Mouse (Mus musculus) forebrain, embryonic 11.5 days (tissue): Measurements from ENCODE around the gene Hbb-y. TPM values are rescaled to one million over a fixed set of nuclear protein-coding genes. Genes with fewer than 3 reads are reported as not detected.

Experiments used
- ATAC-seq: fragments of 200-750 bp; cut with Nextera tagmentation; replicated peaks from 2 replicates; pipeline ENCODE4 v1.8.0; 2017; ENCODE audit warnings: moderate TSS enrichment; ENCODE audit not compliant: low FRiP score
- DNase-seq: peaks from one replicate; pipeline ENCODE4 v3.0.0-alpha.2; 2017; ENCODE audit warnings: low spot score
- H3K27ac ChIP-seq: fragments of 300-500 bp; sonication (generic); 2 replicates; pipeline ENCODE4 v1.5.1; 2014; ENCODE audit warnings: low read depth, low read length
- H3K27me3 ChIP-seq: fragments of 300-500 bp; sonication (generic); 2 replicates; pipeline ENCODE4 v1.6.1; 2014; ENCODE audit warnings: mild to moderate bottlenecking, low read length, mixed read lengths; ENCODE audit not compliant: control insufficient read depth, insufficient read depth
- H3K36me3 ChIP-seq: fragments of 300-500 bp; sonication (generic); 2 replicates; pipeline ENCODE4 v1.6.1; 2014; ENCODE audit warnings: mild to moderate bottlenecking, low read length, moderate library complexity, mixed read lengths; ENCODE audit not compliant: control insufficient read depth, insufficient read depth
- H3K4me1 ChIP-seq: fragments of 300-500 bp; sonication (generic); replicated peaks from 2 replicates; pipeline ENCODE4 v1.6.1; 2014; ENCODE audit warnings: low read length, mixed read lengths; ENCODE audit not compliant: control insufficient read depth, insufficient read depth
- H3K4me2 ChIP-seq: fragments of 300-500 bp; sonication (generic); 2 replicates; pipeline ENCODE4 v1.6.1; 2014; ENCODE audit warnings: low read depth, mild to moderate bottlenecking, low read length, moderate library complexity, mixed read lengths; ENCODE audit not compliant: severe bottlenecking
- H3K4me3 ChIP-seq: fragments of 300-500 bp; sonication (generic); 2 replicates; pipeline ENCODE4 v1.5.1; 2014; ENCODE audit warnings: low read depth, low read length
- H3K9ac ChIP-seq: fragments of 300-500 bp; sonication (generic); 2 replicates; pipeline ENCODE4 v1.6.1; 2014; ENCODE audit warnings: low read length
- H3K9me3 ChIP-seq: fragments of 300-500 bp; sonication (generic); 2 replicates; pipeline ENCODE4 v1.6.1; 2016; ENCODE audit warnings: low read length, mixed read lengths; ENCODE audit not compliant: control insufficient read depth
- WGBS: fragments of 180-500 bp; shearing (Covaris S2); extraction: QIAGEN DNeasy Blood & Tissue Kit; methylation state at CpG from one replicate; pipeline ENCODE4 v1.1.7; 2014; 5-methylcytosine and 5-hydroxymethylcytosine counted together
- polyA plus RNA-seq: library from polyadenylated mRNA; unstranded; fragments of >200 nt; fragmentation: Nextera tagmentation; extraction: Ambion mirVana; gene quantifications from 2 replicates; pipeline ENCODE4 v1.2.1, GENCODE M21; 2014

The Hbb-y gene
- polyA plus RNA-seq = 10,747 and 11,615 TPM in 2 replicates

- ATAC-seq (peak; percentile 33; the same call in 1 of the 2 replicates), DNase-seq (no peak)
- 66% methylated on average over 2 of the region's 2 CpGs for WGBS
- Histone ChIP-seq H3K9me3 (no peaks in the 10 kb centered on the region), H3K4me3 (no peak within 1 kb of the TSS), H3K27ac (no peak within 1 kb of the TSS), H3K27me3 (no peaks in the 10 kb centered on the region), H3K9ac (no peak within 1 kb of the TSS), H3K36me3 (no peaks in the 10 kb centered on the region), H3K4me1 (no peaks in the 10 kb centered on the region), H3K4me2 (no peak within 1 kb of the TSS)
These were observed at the start of gene Hbb-y for GRCm38 (mm10) chr7:103853090-103853489. Gene Hbb-y, minus strand, starts transcription at chr7:103853216.

GRCm38 (mm10) chr7:103894385-103894784, 41.4 kb upstream of the Hbb-y start, which contains the start of gene Olfr64:
Gene Olfr64, minus strand, starts transcription at chr7:103894485.
- Histone ChIP-seq H3K9ac (no peak within 1 kb of the TSS), H3K4me1 (no peaks in the 10 kb centered on the region), H3K36me3 (no peaks in the 10 kb centered on the region), H3K4me2 (no peak within 1 kb of the TSS), H3K27ac (no peak within 1 kb of the TSS), H3K27me3 (no peaks in the 10 kb centered on the region), H3K4me3 (no peak within 1 kb of the TSS), H3K9me3 (no peaks in the 10 kb centered on the region)
- ATAC-seq = no peak
- DNase-seq = no peak
- WGBS = 81% methylated on average over 1 of the region's 1 CpGs

- Histone ChIP-seq H3K27me3 (no peaks in the 10 kb centered on the region), H3K36me3 (no peaks in the 10 kb centered on the region), H3K4me2 (no peak within 1 kb of the TSS), H3K4me1 (no peaks in the 10 kb centered on the region), H3K9ac (no peak within 1 kb of the TSS), H3K4me3 (no peak within 1 kb of the TSS), H3K27ac (no peak within 1 kb of the TSS), H3K9me3 (no peaks in the 10 kb centered on the region)
- ATAC-seq (no peak), DNase-seq (no peak)
These were observed 33.1 kb upstream of the Hbb-y start, which contains the start of gene Olfr66 for GRCm38 (mm10) chr7:103886152-103886551. Gene Olfr66, minus strand, starts transcription at chr7:103886252.

- DNase-seq (no peak), ATAC-seq (no peak)
- H3K4me3 ChIP-seq = no peak overlapping the region
- H3K27ac ChIP-seq = no peak overlapping the region
- 93% methylated on average over 2 of the region's 2 CpGs for WGBS
- no peaks in the 10 kb centered on the region for H3K36me3 ChIP-seq
- H3K4me2 ChIP-seq = no peak overlapping the region
- no peaks in the 10 kb centered on the region for H3K9me3 ChIP-seq
- no peak overlapping the region for H3K9ac ChIP-seq
- H3K4me1 ChIP-seq = no peaks in the 10 kb centered on the region
- no peaks in the 10 kb centered on the region for H3K27me3 ChIP-seq
These were observed 24.1 kb upstream of the Hbb-y start for GRCm38 (mm10) chr7:103877093-103877492.

- Histone ChIP-seq H3K4me1 (no peaks in the 10 kb centered on the region), H3K4me2 (no peak overlapping the region), H3K9ac (no peak overlapping the region), H3K9me3 (no peaks in the 10 kb centered on the region), H3K36me3 (no peaks in the 10 kb centered on the region), H3K27me3 (no peaks in the 10 kb centered on the region), H3K27ac (no peak overlapping the region), H3K4me3 (no peak overlapping the region)
- DNase-seq = no peak
- 54% methylated on average over 5 of the region's 5 CpGs for WGBS
- ATAC-seq = no peak
These were observed 21.4 kb upstream of the Hbb-y start for GRCm38 (mm10) chr7:103874451-103874850.

GRCm38 (mm10) chr7:103873064-103873463, 20.0 kb upstream of the Hbb-y start:
- no peak overlapping the region for H3K9ac ChIP-seq
- H3K27me3 ChIP-seq = no peaks in the 10 kb centered on the region
- no peak overlapping the region for H3K4me3 ChIP-seq
- WGBS = 9% methylated on average over 1 of the region's 1 CpGs
- no peaks in the 10 kb centered on the region for H3K4me1 ChIP-seq
- no peak overlapping the region for H3K27ac ChIP-seq
- ATAC-seq = no peak
- DNase-seq = no peak
- H3K4me2 ChIP-seq = no peak overlapping the region
- H3K9me3 ChIP-seq = no peaks in the 10 kb centered on the region
- H3K36me3 ChIP-seq = no peaks in the 10 kb centered on the region

- DNase-seq (no peak), ATAC-seq (no peak)
- no peak overlapping the region for H3K9ac ChIP-seq
- no peak overlapping the region for H3K4me3 ChIP-seq
- no peaks in the 10 kb centered on the region for H3K9me3 ChIP-seq
- no peaks in the 10 kb centered on the region for H3K36me3 ChIP-seq
- no peak overlapping the region for H3K27ac ChIP-seq
- H3K27me3 ChIP-seq = no peaks in the 10 kb centered on the region
- H3K4me1 ChIP-seq = no peaks in the 10 kb centered on the region
- no peak overlapping the region for H3K4me2 ChIP-seq
These were observed 17.7 kb upstream of the Hbb-y start for GRCm38 (mm10) chr7:103870667-103871066.

GRCm38 (mm10) chr7:103865716-103866115, 12.7 kb upstream of the Hbb-y start:
- ATAC-seq = 0 out of 2 replicates have a peak, but pooled peaks have one; percentile 18

GRCm38 (mm10) chr7:103861531-103861930, 8.5 kb upstream of the Hbb-y start:
- H3K27me3 ChIP-seq = no peaks in the 10 kb centered on the region
- 81% methylated on average over 3 of the region's 3 CpGs for WGBS
- ATAC-seq = no peak

More at GRCm38 (mm10) chr7:103865716-103866115, 12.7 kb upstream of the Hbb-y start:
- Histone ChIP-seq H3K9ac (no peak overlapping the region), H3K36me3 (no peaks in the 10 kb centered on the region), H3K27me3 (no peaks in the 10 kb centered on the region), H3K4me1 (no peaks in the 10 kb centered on the region), H3K27ac (no peak overlapping the region), H3K4me2 (no peak overlapping the region), H3K4me3 (no peak overlapping the region), H3K9me3 (no peaks in the 10 kb centered on the region)
- no peak for DNase-seq

More at GRCm38 (mm10) chr7:103861531-103861930, 8.5 kb upstream of the Hbb-y start:
- DNase-seq = no peak
- H3K4me1 ChIP-seq = no peaks in the 10 kb centered on the region
- no peak overlapping the region for H3K4me3 ChIP-seq
- H3K4me2 ChIP-seq = no peak overlapping the region
- no peak overlapping the region for H3K27ac ChIP-seq
- H3K36me3 ChIP-seq = no peaks in the 10 kb centered on the region
- no peaks in the 10 kb centered on the region for H3K9me3 ChIP-seq
- H3K9ac ChIP-seq = no peak overlapping the region
